Mouse (Mus musculus) common myeloid progenitor, adult 5-6 weeks (primary cell): ENCODE data around the gene B630019K06Rik. TPM values are rescaled to one million over a fixed set of nuclear protein-coding genes. Genes with fewer than 3 reads are reported as not detected.
"Not testable (repeated sequence)": the region's sequence is repeated elsewhere in the genome, so short reads cannot be mapped to it uniquely, and the experiment has no call there.

Experiments
- ATAC-seq: replicated peaks from 2 replicates; pipeline ENCODE4 v1.8.0; 2016; ENCODE audit warnings: low read depth, mild to moderate bottlenecking, moderate TSS enrichment, inconsistent platforms; ENCODE audit not compliant: poor library complexity, severe bottlenecking
- total RNA-seq: library from RNA; stranded (forward); fragments of 200-1000, 187-1606 nt; gene quantifications from 2 replicates; pipeline ENCODE4 v1.2.3, GENCODE M21; 2017

B630019K06Rik gene
- 1.5 TPM in 1 of 2 replicates, not detected in the other for total RNA-seq

DNA sequence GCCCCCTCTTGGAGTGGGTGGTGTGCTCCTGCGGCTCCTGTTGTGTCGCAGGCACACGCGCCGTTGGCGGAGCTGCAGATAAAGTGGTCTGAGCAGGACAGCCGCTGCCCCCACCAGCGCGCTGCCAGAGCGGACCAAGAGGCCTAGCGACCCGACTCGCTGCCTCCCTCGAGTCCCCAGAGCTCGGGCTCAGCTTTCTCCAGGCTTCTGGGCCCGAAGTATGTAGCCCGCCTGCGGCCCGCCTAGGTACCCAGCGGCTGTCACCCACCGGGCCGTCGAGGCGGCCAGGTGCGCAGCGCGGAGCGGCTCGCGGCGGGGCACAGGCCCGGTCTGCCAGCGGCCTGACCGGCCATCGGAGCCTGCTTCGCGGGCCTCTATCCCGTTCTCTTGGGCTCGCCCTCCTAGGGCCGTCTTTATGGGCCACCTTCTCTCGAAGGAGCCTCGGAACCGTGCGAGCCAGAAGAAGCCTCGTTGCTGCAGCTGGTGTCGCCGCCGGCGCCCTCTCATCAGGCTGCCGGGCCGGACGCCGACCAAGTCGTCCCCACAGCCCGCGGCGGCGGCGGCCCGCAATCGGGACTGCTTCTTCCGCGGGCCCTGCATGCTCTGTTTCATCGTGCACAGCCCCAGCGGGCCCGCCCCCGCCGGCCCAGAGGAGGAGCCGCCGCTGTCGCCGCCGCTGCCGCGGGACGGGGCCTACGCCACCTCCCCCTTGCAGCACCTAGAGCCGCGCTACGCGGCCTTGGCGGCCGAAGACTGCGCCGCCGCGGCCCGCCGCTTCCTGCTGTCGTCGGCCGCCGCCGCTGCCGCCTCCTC, at the start of gene B630019K06Rik:
TSS of gene B630019K06Rik (plus strand) at position 40 of the 813 bp plus-strand sequence.
- peak; percentile 77 for ATAC-seq

DNA sequence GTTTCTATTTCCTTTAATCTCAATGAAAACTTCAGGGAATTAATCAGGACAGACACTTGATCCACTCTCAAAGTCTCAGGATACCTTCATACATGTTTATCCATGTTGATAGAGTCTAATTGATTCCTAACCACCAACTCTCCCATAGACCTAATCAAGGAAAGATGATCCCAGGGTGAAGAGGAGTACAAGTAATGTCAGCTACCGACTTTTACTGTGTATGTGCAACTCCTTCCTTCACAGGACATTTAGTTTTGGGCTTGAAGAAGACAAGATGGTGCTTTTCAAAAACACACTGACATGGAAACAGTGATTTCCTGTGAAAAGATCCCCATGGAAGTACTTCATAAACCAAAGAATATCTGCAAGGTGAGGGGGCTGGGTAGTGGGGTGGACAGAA, 48.5 kb upstream of the B630019K06Rik start, which contains the start of gene Gm6592:
TSS of gene Gm6592 (plus strand) at position 301 of the 400 bp plus-strand sequence.
- ATAC-seq = no peak

- ATAC-seq = no peak
Measured at GRCm38 (mm10) chrX:8852486-8852885, 39.7 kb upstream of the B630019K06Rik start.

DNA sequence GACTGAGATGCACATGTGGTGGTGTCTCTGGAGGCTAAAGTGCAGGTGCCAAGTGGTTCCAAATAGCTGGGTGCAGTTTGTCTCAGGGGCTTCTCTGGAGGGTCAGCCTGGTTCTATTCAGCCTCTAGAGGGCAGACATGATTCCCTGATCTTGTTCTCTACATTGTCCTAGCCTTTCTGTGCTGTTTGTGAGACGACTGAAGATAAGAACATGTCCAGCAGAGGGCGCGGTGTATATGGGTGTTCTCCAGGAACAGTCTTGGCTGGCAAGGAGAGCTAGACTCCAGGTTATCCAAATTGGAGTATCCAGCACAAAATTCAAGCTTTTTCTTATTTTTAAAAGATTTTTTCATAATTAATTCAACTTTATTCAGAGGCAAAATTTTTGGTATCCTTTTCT, 27.9 kb upstream of the B630019K06Rik start:
- ATAC-seq = peak; percentile 87

DNA sequence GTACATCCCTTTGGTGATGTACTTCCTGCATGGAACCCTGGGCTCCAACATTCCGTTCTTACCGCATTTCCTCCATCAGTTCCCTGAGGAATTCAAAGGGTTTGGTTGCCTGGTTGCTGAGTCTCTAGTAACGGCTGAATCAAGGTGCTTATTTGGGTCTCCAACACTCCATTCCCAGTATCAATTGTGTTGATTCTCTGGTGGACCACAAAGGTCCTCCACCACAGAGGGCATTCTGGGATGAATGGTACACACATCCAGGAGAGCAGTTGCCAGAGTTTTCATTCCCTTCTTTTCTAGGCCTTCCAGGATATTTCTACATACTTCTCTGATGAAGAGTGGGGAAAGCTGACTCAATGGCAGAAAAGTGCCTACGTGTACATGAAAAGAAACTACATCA, 18.2 kb upstream of the B630019K06Rik start, which contains the start of gene Gm5751:
TSS of gene Gm5751 (plus strand) at position 301 of the 400 bp plus-strand sequence.
- not testable (repeated sequence) for ATAC-seq

DNA sequence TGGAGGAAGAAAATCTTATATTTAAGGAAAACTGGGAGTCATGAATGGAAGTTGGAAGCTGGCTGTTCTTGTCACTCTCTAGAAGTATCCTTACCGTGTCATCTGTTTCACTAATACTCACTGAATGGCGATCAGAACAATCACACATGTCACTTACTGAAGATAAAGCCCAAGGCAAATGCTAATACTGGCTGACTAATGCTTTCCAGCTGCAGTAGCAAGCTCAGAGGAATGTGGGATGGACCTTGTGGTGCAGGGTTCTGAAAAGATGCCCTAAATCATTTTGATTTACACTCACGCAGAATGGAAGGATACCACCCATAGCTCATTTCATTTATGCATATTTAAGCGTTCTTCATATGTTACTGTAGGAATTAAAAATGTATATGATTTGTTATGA, 7.8 kb upstream of the B630019K06Rik start:
- no peak for ATAC-seq

DNA sequence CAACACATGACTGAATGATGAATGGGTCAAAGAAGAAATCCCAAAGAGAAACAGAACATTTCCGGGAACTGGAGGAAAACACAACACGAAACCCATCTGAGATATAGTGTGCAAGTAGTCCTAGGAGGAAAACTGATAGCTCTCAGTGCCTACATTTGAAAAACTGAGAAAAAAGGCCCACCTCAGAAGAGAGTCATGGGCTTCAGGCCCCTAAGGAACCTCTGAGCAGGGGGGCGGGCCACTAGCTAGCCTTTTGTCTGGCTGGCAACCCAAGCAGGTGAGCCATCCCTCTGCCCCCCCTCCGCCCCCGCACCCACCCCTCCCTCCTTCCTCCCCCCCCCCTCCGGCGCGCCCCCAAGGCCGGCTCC, 223 bp upstream of the B630019K06Rik start:
- ATAC-seq = peak; percentile 22; the same call in 1 of the 2 replicates

DNA sequence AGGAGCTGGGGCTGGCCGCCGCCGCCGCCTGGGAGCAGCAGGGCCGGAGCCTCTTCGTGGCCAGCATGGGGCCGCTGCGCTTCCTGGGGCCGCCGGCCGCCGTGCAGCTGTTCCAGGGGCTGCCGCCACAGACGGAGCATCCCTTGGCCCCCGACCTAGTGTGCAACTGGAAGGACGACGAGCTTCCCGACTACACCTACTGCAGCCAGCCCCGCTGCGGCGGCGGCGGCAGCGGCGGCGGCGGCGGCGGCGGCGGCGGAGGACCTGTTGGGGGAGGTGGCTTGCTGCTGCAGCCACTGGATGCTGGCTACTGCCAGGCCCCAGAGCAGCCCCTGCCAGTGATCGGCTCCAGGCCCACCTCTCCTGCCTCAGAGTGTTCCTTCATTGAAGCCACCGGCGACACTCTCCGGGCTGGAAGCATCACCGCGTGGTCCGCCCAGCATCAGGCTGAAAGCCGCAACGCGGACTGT, 1.0 kb downstream of the B630019K06Rik start:
- peak; percentile 19 for ATAC-seq

GRCm38 (mm10) chrX:8900823-8901222, 8.6 kb downstream of the B630019K06Rik start:
- ATAC-seq = 0 out of 2 replicates have a peak, but pooled peaks have one; percentile 25

DNA sequence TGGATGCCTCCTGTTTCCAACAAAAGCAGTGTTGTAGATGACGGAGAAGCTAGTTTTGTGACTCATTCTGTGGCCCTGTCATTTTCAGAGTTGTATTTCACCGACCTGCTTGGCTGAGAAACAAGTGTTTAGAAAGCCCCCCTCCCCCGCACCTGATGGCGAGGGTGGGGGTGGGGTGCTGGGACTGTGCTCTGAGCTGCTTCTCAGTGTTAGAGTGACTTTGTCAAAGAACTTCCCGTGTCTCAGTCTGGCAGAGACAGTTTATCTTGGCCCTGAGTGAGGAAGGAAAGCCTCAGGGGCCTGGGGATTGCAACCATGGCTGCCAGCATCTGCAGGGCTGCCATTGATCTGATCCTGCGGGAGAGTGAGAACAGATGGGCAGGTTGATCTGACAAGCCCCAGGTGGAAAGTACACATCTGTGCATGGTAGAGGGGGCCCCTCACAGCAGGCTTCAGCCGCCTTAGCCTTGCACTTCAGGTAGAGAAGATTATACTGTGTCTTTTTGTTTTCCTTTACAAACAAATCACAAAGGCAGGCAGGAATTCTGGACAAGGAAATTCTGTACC, 9.8 kb downstream of the B630019K06Rik start:
- ATAC-seq = no peak

DNA sequence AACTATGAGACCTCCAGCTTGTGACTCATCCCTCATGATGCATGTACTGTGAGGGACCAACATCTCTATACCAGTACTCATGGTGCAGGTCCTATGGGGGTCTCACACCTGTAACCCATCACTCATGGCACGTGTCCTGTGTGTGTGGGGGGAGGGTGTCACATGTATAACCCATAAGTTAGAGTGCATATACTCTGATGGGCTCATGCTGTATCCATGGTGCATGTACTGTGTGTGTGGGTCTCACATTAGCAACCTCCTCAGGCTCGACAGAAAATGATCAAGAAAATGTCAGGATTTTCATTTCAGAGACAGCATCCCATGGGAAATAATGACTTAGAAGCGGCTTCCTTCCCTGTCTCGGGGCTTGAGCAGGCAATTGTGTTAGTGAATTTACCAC, 28.9 kb downstream of the B630019K06Rik start:
- no peak for ATAC-seq

GRCm38 (mm10) chrX:8921813-8922607, 29.8 kb downstream of the B630019K06Rik start:
- ATAC-seq = peak; percentile 58; the same call in 1 of the 2 replicates

- ATAC-seq = no peak
Measured at GRCm38 (mm10) chrX:8927308-8927707, 35.1 kb downstream of the B630019K06Rik start.

GRCm38 (mm10) chrX:8944041-8944440, 51.9 kb downstream of the B630019K06Rik start:
- no peak for ATAC-seq

Other genes with a start within 250 kb of the B630019K06Rik start
- not detected in 2 replicates for gene Ssxb8, start 201.5 kb upstream of the B630019K06Rik start, total RNA-seq
- gene Ssx9, start 143.9 kb upstream of the B630019K06Rik start, total RNA-seq = not detected in 2 replicates
- gene Ssxb5, start 88.7 kb upstream of the B630019K06Rik start, total RNA-seq = not detected in 2 replicates
- gene Gm6592, start 48.4 kb upstream of the B630019K06Rik start, total RNA-seq = not detected in 2 replicates
- gene Gm5751, start 18.1 kb upstream of the B630019K06Rik start, total RNA-seq = not detected in 2 replicates
- not detected in 2 replicates for gene Fthl17b, start 70.6 kb downstream of the B630019K06Rik start, total RNA-seq
- not detected in 2 replicates for gene Fthl17c, start 84.2 kb downstream of the B630019K06Rik start, total RNA-seq
- not detected in 2 replicates for gene Fthl17d, start 94.4 kb downstream of the B630019K06Rik start, total RNA-seq
- gene Fthl17e, start 141.1 kb downstream of the B630019K06Rik start, total RNA-seq = not detected in 2 replicates
- not detected in 2 replicates for gene Fthl17f, start 170.6 kb downstream of the B630019K06Rik start, total RNA-seq
- not detected in 2 replicates for gene 4930402K13Rik, start 212.2 kb downstream of the B630019K06Rik start, total RNA-seq